Mouse (Mus musculus) heart, postnatal 10 days (tissue): ENCODE measurements around the gene Esr2. TPM values are rescaled to one million over a fixed set of nuclear protein-coding genes. Genes with fewer than 3 reads are reported as not detected.
A peak's percentile ranks its signal among the peaks of the same experiment; 100 is the strongest.
"Not testable (repeated sequence)": the region's sequence is repeated elsewhere in the genome, so short reads cannot be mapped to it uniquely, and the experiment has no call there.

ENCODE experiments used
- DNase-seq, 2 experiments: peaks; one replicate each; pipeline ENCODE4 v3.0.0; 2021
- intact Hi-C: fragments of 180-260 bp; cut with DNase I; formaldehyde crosslinking; loops from one replicate; pipeline ENCODE4 v1.15.1; 2025
- total RNA-seq, 2 experiments: library from RNA; stranded (reverse); gene quantifications; 2 replicates each; pipeline ENCODE4 v1.2.3; 2021

Esr2 gene
- under 1 TPM in 1 of 2 experiments, not detected in 1; 0.10 TPM for total RNA-seq

DNA sequence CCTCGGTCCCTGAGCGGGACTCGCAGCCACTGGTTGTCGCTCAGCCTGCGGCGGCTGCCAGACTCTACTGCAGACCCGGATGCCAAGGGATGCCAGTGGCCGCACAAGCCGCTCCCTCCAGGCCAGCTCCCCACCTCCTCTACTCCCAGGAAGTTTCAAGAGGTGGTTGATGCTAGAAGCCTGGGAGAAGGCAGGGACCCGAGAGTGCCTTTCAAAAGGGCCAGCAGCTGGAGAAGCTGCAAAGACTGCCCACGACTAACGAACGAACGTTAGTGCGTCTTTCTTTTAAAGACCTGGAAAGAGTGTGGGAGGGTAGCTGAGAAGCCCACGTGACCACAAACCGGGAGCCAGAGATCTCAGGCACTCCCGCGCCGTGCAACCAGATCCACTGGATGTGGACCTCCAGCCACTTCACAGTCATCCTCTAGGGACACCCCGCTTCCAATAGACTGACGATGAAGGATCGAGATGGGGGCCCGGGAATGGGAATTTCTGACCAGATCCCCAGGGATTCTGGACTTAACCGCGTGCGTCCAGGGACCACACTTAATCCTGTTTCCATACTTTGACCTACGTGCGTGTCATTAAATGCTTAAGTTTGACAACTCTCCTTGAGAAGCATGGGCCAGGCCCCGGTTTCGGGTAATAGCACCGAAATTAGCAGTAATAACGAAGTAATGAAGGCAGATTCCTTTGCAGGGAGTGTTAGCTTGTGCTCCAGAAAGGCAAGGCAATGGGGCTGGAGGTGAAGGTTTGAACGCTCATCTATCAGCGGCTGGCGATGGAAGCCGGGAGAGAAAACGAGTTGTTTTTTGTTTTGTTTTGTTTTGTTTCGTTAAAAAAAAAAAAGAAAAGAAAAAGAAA lies at the start of gene Esr2:
Esr2 (minus strand) TSS at position 260 of the 864 bp plus-strand sequence.
- intact Hi-C loops: loop anchor here (1.0 to 5.0 kb wide), 2 partner anchors 161 to 390 kb away; no protein-coding TSS in a partner anchor
- peak; percentile 30 to 41 for DNase-seq

DNA sequence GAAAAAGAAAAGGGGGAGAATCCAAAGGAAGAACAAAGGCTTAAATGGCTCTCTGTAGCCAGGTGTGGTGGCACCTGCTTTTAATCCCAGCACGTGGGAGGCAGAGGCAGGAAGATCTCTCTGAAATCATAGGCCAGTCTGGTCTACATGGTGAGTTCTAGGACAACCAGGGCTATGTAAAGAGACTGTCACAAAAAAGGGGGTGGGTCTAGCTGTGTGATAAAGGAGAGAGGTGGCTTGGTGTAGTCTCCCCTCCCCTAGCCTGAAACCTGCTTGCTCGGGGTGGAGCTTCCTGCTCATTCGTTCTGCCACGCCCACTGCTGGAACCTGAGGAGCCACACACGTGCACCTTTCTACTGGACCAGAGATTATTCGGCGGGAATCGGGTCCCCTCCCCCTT lies 45.0 kb upstream of the Esr2 start:
- DNase-seq, intact Hi-C loops: not testable (repeated sequence)

DNA sequence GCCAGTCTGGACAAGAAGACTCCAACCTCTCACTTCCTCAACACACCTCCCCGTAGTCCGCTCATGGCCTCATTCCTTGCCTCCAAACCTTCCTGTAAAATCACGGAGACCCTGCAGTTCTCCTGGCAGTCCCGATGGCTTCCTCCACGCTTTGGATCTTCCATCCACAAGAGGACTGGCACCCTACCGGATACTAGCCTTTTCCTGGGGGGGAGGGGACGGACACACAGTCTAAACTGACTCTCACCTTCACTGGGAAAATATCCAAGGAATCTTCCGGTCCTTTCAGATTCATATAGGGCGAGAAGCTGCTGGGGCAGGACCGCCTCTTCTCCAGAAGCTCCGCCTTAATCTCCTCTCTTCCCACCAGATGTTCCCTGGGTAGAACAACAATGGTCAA lies 39.7 kb upstream of the Esr2 start:
- intact Hi-C loops: no loop called here
- no peak for DNase-seq

DNA sequence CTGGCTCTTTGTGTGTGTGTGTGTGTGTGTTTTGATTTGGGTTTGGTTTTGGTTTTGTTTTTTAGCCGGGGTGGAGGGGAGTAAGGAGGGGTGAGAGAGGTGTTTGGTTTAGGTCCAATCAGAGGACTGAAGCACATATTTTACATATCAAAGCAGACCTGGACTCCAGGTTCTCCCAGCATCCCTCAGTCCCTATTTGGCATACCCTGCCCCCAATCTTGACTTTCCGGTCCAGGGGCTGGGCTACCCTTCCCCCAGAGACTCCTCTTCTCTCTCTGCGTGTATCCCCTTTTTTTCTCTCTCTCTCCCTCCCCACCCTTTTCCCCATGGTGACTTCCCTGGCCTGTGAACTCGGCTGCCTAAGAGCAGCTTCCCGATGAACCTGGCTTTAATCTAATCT lies 38.1 kb upstream of the Esr2 start:
- no peak for DNase-seq
- intact Hi-C loops: no loop called here

DNA sequence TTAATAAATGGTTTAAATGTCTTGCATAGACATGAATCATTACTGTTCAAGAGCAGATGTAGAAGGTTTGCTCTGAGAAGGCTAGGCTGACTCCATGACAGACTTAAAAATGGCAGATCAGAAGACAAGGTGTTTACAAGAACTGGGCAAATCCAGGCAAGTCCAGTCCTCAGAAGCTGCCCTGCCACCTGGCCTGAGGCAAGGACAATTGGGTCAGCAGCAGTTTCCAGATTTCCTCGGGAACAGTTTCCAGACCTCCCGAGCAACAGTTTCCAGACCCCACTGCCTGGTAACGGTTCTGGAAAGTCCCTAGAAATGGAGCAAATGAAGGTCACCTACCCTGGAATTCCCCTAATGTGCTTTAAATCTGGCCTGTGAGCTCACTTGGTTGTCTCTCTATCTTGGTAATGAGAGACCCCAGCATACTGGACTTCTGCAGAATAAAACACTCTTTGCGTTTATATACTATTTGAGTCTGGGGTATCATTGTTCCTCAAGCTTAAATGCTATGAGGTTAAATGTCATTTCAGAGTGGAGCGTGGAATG lies 32.4 kb upstream of the Esr2 start:
- intact Hi-C loops: no loop called here
- no peak for DNase-seq

DNA sequence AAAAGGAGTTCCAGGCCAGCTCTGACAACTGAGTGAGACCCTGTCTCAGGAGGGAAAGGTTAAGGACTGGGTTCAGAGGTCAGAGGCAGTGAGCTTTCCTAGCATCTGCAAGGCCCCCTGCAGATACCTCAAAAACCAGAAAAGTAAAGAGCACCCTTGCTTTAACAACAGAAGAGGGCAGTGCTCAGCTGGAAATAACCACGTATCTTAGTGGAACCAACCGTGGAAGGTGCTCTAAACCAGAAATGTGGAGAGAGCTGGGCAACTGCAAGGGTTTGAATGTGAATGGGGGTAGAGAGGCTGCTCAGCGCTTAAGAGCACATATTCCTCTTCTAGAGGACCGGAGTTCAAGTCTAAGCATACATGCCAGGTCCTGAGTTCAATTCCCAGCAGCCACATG lies 23.3 kb upstream of the Esr2 start:
- intact Hi-C loops: no loop called here
- DNase-seq: no peak

DNA sequence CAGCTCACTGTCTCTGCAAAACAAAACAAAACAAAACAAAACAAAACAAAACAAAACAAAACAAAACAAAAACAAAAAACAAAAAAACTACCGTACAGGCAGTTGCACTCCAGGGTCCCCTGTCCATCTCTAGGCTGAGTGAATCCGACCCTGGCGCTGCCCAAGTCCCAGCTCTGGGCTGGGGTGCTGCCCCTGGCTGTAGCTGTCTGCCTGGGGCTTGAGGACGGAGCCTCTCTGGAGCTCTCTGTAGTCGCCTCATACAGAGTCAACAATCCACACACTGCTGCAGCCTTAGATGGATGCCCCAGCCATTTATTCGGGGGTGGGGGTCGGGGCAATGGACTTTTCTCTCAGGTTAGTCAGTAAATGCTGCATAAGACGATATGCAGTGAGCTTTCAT lies 20.0 kb upstream of the Esr2 start:
- intact Hi-C loops: loop anchor here (5.0 kb wide), 1 partner anchor 145 kb away; no protein-coding TSS in a partner anchor
- DNase-seq: no peak

DNA sequence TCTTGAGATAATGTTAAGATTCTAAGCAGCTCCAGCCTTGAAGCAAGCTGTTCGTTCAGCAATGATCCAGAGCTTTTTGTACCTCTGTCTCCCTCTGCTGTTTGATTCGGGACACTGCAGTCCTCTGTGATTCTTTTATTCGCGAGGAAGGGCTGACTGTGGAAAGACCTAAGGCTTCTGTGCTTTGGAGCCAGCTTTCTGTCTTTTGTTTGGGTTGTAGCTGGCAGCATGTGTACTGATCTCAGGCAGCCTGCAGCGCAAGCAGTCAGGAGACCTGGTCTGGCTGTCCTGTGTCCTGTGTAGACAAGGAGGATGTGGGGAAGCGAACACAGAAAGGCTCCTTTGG lies 19.6 kb upstream of the Esr2 start:
- intact Hi-C loops: loop anchor here (5.0 kb wide), 1 partner anchor 146 kb away; no protein-coding TSS in a partner anchor
- DNase-seq: peak; percentile 82 to 87

DNA sequence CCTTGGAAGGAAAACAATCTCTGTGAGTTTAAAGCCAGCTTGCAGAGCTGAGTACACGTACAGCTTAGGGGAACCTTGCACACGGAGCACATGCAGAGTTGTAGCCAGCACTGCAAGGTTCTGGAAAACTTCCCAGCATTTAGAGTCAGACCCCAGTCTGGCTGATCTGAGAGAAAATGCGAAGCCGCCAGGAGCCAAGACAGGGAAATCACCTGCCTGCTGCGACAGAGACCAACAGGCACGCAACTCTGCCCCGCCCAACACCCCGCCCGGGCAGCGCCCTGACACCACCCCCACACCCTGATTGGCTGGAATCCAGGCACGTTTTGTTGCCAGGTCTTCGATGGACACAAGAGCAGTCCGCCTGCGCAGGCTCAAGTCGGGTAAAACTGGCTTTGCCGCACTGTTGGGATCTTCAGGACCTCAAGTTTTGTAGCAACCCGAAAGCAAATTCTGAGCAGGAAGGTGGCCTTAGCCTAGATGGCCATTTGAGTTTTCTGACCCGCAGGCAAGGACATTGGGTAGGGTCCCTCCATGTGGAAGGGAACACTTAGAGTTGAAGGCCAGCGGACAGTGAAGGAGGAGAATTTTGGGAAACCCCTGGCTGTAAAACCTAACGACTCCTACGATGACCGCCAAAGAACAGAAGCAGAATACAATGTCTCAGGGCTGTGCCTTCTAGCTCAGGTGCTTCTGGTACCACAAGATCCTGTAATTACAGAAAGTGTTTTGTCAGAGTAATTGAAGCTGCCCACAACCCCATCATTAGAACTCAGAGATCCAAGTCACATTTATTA lies 19.1 kb upstream of the Esr2 start:
- intact Hi-C loops: loop anchor here (5.0 kb wide), 1 partner anchor 146 kb away; no protein-coding TSS in a partner anchor
- peak; percentile 87 to 88 for DNase-seq

DNA sequence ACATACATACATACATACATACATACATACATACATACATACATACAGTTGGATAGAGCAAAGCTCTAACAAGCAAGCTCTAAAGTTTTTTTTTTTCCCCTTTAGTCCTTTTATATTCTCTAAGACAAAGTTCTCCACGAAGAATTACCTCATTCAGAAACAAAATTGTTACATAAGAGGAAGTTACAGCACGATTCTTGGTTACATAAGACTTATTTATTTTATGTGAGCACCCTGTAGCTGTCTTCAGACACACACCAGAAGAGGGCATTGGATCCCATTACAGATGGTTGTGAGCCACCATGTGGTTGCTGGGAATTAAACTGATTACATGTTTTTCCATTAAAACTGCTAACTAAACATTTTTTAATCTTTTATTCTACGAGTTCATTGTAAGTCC lies 17.5 kb upstream of the Esr2 start:
- no peak for DNase-seq
- intact Hi-C loops: no loop called here

DNA sequence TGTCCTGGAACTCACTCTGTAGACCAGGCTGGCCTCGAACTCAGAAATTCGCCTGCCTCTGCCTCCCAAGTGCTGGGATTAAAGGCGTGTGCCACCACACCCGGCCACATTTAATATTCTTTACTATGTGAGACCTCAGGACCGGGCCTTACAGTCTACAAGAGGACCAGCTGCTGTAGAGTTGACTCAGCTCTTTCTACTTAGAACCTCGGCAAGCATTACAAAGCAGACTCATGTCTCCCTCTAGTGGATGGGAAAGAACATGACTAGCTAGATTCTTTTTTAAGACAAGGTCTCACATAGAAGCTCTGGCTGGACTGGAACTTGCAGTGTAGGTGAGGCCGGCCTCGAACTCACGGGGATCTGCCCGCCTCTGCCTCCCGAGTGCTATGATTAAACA lies 13.9 kb upstream of the Esr2 start:
- DNase-seq: peak; percentile 40 to 61
- intact Hi-C loops: loop anchor here (1.0 kb wide), 1 partner anchor 175 kb away; no protein-coding TSS in a partner anchor

DNA sequence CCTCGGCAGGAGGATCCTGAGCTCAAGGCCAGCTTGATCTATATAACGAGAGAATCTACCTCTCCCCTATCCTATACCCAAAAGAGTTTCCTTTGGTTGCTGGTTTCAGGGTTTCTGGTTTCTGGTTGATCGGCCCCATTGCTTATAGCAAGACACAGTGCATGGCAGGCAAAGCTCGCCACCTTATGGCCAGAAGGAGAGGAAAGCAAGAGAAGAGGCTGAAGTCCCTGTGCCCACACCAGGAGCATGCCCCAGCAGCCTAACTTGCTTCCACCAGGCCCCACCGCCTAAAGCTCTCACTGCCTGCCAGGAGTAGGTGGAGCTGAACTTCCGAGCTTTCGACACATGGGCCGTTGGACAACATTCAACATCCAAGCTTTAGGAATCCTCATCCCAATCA lies 10.8 kb upstream of the Esr2 start:
- intact Hi-C loops: no loop called here
- DNase-seq: peak; percentile 35 to 47

DNA sequence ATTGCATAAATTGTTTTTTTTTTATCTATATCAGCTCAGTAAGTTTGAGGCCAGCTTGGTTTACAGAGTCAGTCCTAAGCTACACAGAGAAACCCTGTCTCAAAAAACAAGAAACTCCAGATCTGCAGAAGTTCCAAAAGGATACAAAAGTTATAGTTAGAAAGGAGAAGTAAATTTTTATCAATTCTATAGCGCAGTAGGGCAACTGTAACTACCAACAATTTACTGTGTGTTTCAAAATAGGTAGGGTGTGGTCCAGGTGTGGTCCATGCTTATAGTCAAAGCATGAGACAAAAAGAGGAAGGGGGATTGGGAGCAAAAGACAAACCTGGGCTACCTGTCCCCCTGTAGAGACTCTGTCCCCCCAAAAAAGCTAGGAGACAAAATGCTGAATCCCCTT lies 9.4 kb upstream of the Esr2 start:
- DNase-seq: no peak
- intact Hi-C loops: no loop called here

DNA sequence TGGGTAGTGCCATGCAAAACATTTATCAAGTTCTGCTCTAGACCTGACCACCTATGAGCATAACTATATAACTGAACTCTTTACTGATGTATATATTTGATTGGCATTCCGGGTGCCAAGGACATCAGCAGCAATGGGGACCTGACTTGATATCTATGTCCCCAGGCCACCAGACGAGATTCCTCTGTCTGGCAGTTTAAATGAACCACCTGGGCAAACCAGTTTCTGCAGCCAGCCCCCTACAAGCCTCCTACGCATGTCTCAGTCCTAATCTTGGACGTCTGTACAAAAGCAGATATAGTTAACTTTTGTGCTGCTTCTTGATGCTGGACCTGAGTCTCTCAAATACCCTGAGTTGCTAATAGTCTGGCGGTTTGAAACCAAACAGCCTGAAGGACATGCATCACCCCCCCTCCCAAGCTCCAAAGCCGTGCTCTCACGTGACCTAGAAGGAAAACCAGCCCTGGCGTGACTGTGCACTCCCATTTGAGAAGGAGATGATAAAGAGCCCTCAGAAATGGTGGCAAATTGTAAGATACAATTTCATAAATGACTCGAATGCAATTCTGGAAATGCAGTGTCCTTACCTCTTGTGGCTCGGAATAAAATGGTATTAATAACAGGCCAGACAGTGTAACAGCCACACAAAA lies 8.2 kb upstream of the Esr2 start:
- no peak for DNase-seq
- intact Hi-C loops: no loop called here

DNA sequence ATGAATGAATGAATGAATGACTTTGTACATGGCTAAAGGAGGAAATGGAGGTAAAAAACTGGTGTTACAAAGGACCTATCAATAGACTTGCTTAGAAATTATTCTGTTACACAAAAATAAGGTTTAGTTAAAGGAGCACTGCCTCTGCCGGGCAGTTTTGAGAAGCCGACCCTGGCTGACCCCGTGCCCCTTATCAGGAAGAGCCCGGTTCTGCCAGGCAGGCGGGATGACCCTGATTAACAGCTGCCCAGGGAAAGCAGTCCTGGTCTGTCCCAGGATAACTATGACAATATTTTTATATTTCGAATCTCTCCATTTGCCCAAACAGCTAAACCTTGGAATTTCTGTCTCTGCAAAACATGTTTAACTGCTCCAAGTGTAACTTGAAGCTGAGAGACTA lies 7.2 kb upstream of the Esr2 start:
- intact Hi-C loops: no loop called here
- DNase-seq: no peak

DNA sequence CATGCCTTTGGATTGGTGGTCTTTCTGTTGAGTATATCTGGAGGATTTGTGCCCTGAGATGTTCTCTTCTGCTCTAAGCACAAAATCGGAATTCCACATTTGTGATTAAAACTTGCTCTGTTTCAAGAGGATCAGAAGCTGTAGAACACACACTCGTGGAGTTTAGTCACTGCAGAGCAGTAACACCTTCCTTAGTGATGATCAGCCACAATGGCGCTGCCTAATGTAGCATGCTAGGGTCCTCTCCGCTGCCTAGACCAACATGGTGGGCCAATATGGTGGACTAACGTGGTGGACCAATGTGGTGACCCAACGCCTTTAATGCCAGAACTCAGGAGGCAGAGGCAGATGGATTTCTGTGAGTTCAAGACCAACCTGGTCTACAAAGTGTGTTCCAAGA lies 5.8 kb upstream of the Esr2 start:
- intact Hi-C loops: no loop called here

DNA sequence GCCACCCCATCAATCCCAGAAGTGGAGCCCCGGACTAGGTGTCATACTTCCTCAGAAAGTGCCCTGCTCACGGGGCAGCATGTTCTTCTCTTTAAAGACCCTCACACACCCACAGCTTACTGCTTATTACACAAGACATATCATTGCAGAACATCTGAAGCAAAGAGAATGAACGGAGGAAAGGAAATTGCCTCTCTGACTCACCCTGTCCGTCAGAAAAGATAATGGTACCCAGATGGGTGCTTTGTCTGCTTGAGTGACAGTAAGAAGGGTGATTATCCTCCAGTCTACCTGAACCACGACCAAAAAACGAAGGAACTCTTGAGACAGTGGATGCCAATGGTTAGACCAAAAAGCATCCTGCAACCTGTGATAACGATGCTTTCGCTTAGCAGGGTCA lies 4.4 kb upstream of the Esr2 start:
- DNase-seq: no peak
- intact Hi-C loops: no loop called here

More for the DNA sequence above, 5.8 kb upstream of the Esr2 start:
- no peak for DNase-seq

DNA sequence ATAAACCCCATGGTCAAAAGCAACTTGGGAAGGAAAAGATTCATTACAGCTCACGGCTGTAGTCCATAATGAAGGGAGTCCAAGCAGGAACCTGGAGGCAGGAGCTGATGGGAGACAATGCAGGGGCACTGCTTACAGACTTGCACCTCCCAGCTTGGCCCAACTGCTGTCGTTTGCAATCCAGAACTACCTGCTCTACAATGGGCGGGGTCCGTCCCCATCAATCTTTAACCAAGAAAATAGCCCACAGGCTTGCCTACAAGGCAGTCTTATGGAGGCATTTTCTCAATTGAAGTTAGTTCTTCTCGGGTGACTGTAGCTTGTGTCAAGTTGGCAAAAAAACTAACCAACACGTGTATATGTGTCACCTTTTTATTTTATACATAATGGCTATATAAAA lies 3.4 kb upstream of the Esr2 start:
- intact Hi-C loops: no loop called here
- DNase-seq: no peak

DNA sequence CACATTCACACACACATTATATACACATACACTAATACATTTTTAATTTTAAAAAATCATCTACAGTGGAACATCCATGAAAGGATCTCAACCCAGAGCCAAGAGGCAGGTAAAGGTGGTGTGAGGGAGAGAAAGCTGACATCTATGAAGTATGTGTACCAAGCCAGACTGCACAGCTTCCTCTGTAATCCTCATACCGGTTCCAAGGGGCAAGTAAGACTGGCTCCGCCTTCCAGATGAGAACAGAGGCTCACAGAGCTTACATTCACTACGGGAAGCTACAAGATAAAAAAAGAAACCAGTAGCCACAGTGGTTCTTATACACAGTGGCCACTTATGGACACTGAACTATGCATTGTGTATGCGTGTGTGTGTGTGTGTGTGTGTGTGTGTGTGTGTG lies 2.5 kb upstream of the Esr2 start:
- intact Hi-C loops: loop anchor here (5.0 kb wide), 1 partner anchor 392 kb away; no protein-coding TSS in a partner anchor

DNA sequence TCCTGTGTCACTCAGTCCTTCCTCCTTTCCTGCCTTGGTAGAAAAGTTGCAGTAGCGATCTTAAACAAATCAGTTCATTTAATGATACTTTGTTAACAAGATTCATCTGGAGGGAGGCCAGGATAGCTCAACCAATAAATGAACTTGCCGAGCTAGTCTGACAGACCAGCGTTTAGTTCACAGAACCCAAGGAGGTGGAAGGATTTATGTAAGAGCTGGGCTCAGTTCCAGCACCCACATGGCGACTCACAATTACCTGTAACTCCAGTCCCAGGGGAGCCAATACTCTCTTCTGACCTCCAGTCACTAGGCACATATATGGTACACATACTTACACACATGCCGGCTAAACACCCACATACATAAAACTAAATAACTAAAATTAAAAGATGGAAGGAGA lies 2.0 kb upstream of the Esr2 start:
- no peak for DNase-seq
- intact Hi-C loops: loop anchor here (5.0 kb wide), 1 partner anchor 392 kb away; no protein-coding TSS in a partner anchor

More for the DNA sequence above, 2.5 kb upstream of the Esr2 start:
- DNase-seq: no peak
